Mouse (Mus musculus): Measurements from ENCODE around the gene Lss.

GRCm38 (mm10) chr10:76569996-76570685 lies 38.8 kb downstream of the Lss start:
- TF ChIP-seq POLR2A (IDR thresholded peaks at IDR 0.05; ENCODE audit: insufficient read length, low read depth) (no peak), POLR2AphosphoS2 (IDR thresholded peaks at IDR 0.05; ENCODE audit: insufficient read length, low read depth) (no peak), MAX (IDR thresholded peaks at IDR 0.05; ENCODE audit: low read depth) (no peak), USF1 (IDR thresholded peaks at IDR 0.05; ENCODE audit: low read depth) (no peak), E2F4 (IDR thresholded peaks at IDR 0.05; ENCODE audit: insufficient read depth) (no peak), TCF12 (IDR thresholded peaks at IDR 0.05; ENCODE audit: insufficient read depth, poor library complexity, severe bottlenecking) (no peak), MYOG (IDR thresholded peaks at IDR 0.05; ENCODE audit: control insufficient read depth in 1 of 3, insufficient read depth in 1 of 3, insufficient read length in 2 of 3, low read depth in 2 of 3) (no peak)

Measured in myocyte (in vitro differentiated cells).